Mouse (Mus musculus) erythroblast, embryonic 14.5 days (primary cell): ENCODE results near the gene Nup210l. TPM values are rescaled to one million over a fixed set of nuclear protein-coding genes. Genes with fewer than 3 reads are reported as not detected.

Source experiments
- H3K27me3 ChIP-seq: 2 replicates; pipeline ENCODE4 v1.6.1; 2012; ENCODE audit warnings: inconsistent platforms; ENCODE audit not compliant: control insufficient read depth
- H3K36me3 ChIP-seq: 2 replicates; pipeline ENCODE4 v1.6.1; 2012; ENCODE audit warnings: mild to moderate bottlenecking, inconsistent platforms; ENCODE audit not compliant: control insufficient read depth
- H3K4me1 ChIP-seq: 2 replicates; pipeline ENCODE4 v1.6.1; 2012; ENCODE audit warnings: inconsistent platforms; ENCODE audit not compliant: control insufficient read depth
- H3K4me3 ChIP-seq: replicated peaks from 2 replicates; pipeline ENCODE3; 2012; ENCODE audit warnings: moderate library complexity, mild to moderate bottlenecking, inconsistent platforms
- H3K9me3 ChIP-seq: 2 replicates; pipeline ENCODE4 v1.6.1; 2012; ENCODE audit warnings: low read length, inconsistent platforms, mixed read lengths; ENCODE audit not compliant: control insufficient read depth
- GATA1 ChIP-seq: IDR thresholded peaks from 2 replicates; pipeline ENCODE4 v1.6.1; 2012; ENCODE audit warnings: low read length, inconsistent platforms, mixed read lengths
- TAL1 ChIP-seq: IDR thresholded peaks from 3 replicates; pipeline ENCODE4 v1.6.1; 2012; ENCODE audit warnings: low read length, inconsistent platforms, mixed read lengths
- polyA plus RNA-seq: library from polyadenylated mRNA; stranded (reverse); fragments of >175 nt; gene quantifications from 2 replicates; pipeline ENCODE4 v1.2.3, GENCODE M21; 2012

Nup210l gene
- polyA plus RNA-seq, 1 experiment, result not detected

GRCm38 (mm10) chr3:90085281-90085680 is 18.7 kb upstream of the Nup210l start:
- Histone ChIP-seq H3K4me1 (peaks cover 53% of the 10 kb centered on the region), H3K36me3 (peaks cover 69% of the 10 kb centered on the region), H3K27me3 (no peaks in the 10 kb centered on the region), H3K9me3 (no peaks in the 10 kb centered on the region), H3K4me3 (no peak overlapping the region)
- TF ChIP-seq TAL1 (no peak), GATA1 (no peak)

- H3K36me3 ChIP-seq, result peaks cover 77% of the 10 kb centered on the region
- H3K4me3 ChIP-seq, result no peak overlapping the region
- H3K9me3 ChIP-seq, result no peaks in the 10 kb centered on the region
- H3K4me1 ChIP-seq, result peaks cover 47% of the 10 kb centered on the region
- H3K27me3 ChIP-seq, result no peaks in the 10 kb centered on the region
- TF ChIP-seq GATA1 (no peak), TAL1 (no peak)
Observed at GRCm38 (mm10) chr3:90086068-90086467, 17.9 kb upstream of the Nup210l start.

- Histone ChIP-seq H3K27me3 (no peaks in the 10 kb centered on the region), H3K4me3 (no peak overlapping the region), H3K36me3 (peaks cover 90% of the 10 kb centered on the region), H3K4me1 (peaks cover 24% of the 10 kb centered on the region), H3K9me3 (no peaks in the 10 kb centered on the region)
- TF ChIP-seq GATA1, result no peak
- TF ChIP-seq TAL1, result no peak
Observed at GRCm38 (mm10) chr3:90088617-90089016, 15.3 kb upstream of the Nup210l start.

- Histone ChIP-seq H3K4me1 (peaks cover 2% of the 10 kb centered on the region), H3K36me3 (peaks cover 92% of the 10 kb centered on the region), H3K4me3 (no peak overlapping the region), H3K27me3 (no peaks in the 10 kb centered on the region), H3K9me3 (no peaks in the 10 kb centered on the region)
- TF ChIP-seq GATA1 (no peak), TAL1 (no peak)
Observed at GRCm38 (mm10) chr3:90090892-90091291, 13.0 kb upstream of the Nup210l start.

- H3K36me3 ChIP-seq, result peaks cover 81% of the 10 kb centered on the region
- no peaks in the 10 kb centered on the region for H3K9me3 ChIP-seq
- H3K27me3 ChIP-seq, result no peaks in the 10 kb centered on the region
- no peaks in the 10 kb centered on the region; the same call in 1 of the 2 replicates for H3K4me1 ChIP-seq
- TF ChIP-seq GATA1 (no peak), TAL1 (no peak)
- H3K4me3 ChIP-seq, result no peak overlapping the region
Observed at GRCm38 (mm10) chr3:90094453-90094852, 9.5 kb upstream of the Nup210l start.

GRCm38 (mm10) chr3:90097928-90098327 is 6.0 kb upstream of the Nup210l start:
- TF ChIP-seq TAL1 (no peak), GATA1 (no peak)
- Histone ChIP-seq H3K4me1 (no peaks in the 10 kb centered on the region; the same call in 1 of the 2 replicates), H3K9me3 (no peaks in the 10 kb centered on the region), H3K4me3 (no peak overlapping the region), H3K27me3 (no peaks in the 10 kb centered on the region), H3K36me3 (peaks cover 54% of the 10 kb centered on the region)

- Histone ChIP-seq H3K4me1 (no peaks in the 10 kb centered on the region), H3K9me3 (no peaks in the 10 kb centered on the region), H3K36me3 (peaks cover 31% of the 10 kb centered on the region), H3K4me3 (no peak overlapping the region), H3K27me3 (no peaks in the 10 kb centered on the region)
- no peak for TF ChIP-seq TAL1
- TF ChIP-seq GATA1, result no peak
Observed at GRCm38 (mm10) chr3:90101010-90101409, 2.9 kb upstream of the Nup210l start.

GRCm38 (mm10) chr3:90101673-90102072 is 2.3 kb upstream of the Nup210l start:
- no peaks in the 10 kb centered on the region for H3K4me1 ChIP-seq
- H3K9me3 ChIP-seq, result no peaks in the 10 kb centered on the region
- peaks cover 26% of the 10 kb centered on the region for H3K36me3 ChIP-seq
- H3K4me3 ChIP-seq, result no peak overlapping the region
- H3K27me3 ChIP-seq, result no peaks in the 10 kb centered on the region
- TF ChIP-seq GATA1 (no peak), TAL1 (no peak)

GRCm38 (mm10) chr3:90102239-90102638 is 1.7 kb upstream of the Nup210l start:
- Histone ChIP-seq H3K4me3 (no peak overlapping the region), H3K9me3 (no peaks in the 10 kb centered on the region), H3K4me1 (no peaks in the 10 kb centered on the region), H3K36me3 (peaks cover 26% of the 10 kb centered on the region), H3K27me3 (no peaks in the 10 kb centered on the region)
- TF ChIP-seq GATA1 (no peak), TAL1 (no peak)

- no peaks in the 10 kb centered on the region for H3K4me1 ChIP-seq
Observed at GRCm38 (mm10) chr3:90103176-90103575, 756 bp upstream of the Nup210l start.

More at GRCm38 (mm10) chr3:90103176-90103575, 756 bp upstream of the Nup210l start:
- no peaks in the 10 kb centered on the region for H3K27me3 ChIP-seq
- TF ChIP-seq GATA1 (no peak), TAL1 (no peak)
- peaks cover 20% of the 10 kb centered on the region for H3K36me3 ChIP-seq
- H3K9me3 ChIP-seq, result no peaks in the 10 kb centered on the region
- H3K4me3 ChIP-seq, result no peak overlapping the region
